Mouse (Mus musculus): ENCODE data around the gene Mamstr.

- TF ChIP-seq POLR2A (IDR thresholded peaks at IDR 0.05; ENCODE audit: insufficient read depth, low read depth, low read length) = no peak
- TF ChIP-seq CTCF (IDR thresholded peaks at IDR 0.05) = no peak
These were observed 38.7 kb downstream of the Mamstr start for GRCm38 (mm10) chr7:45678513-45678912.
